Mouse (Mus musculus) kidney, adult 2 months (tissue): Measurements from ENCODE around the gene Tnfsf13. TPM values are rescaled to one million over a fixed set of nuclear protein-coding genes. Genes with fewer than 3 reads are reported as not detected.
A peak's percentile ranks its signal among the peaks of the same experiment; 100 is the strongest.
"Not testable (repeated sequence)": the region's sequence is repeated elsewhere in the genome, so short reads cannot be mapped to it uniquely, and the experiment has no call there.

Source experiments
- DNase-seq: peaks from one replicate; pipeline ENCODE4 v3.0.0; 2021
- H3K27ac ChIP-seq: fragments of 200-500 bp; 2 replicates; pipeline ENCODE4 v1.5.1; 2012; ENCODE audit warnings: low read depth, low read length, control low read depth, inconsistent platforms; ENCODE audit not compliant: insufficient read depth
- H3K27me3 ChIP-seq: fragments of 200-500 bp; replicated peaks from 2 replicates; pipeline ENCODE4 v1.6.1; 2012; ENCODE audit warnings: mild to moderate bottlenecking, moderate library complexity, low read length, inconsistent platforms; ENCODE audit not compliant: control insufficient read depth, insufficient read depth
- H3K36me3 ChIP-seq: fragments of 200-500 bp; 2 replicates; pipeline ENCODE4 v1.6.1; 2012; ENCODE audit warnings: mild to moderate bottlenecking, moderate library complexity, low read length, inconsistent platforms; ENCODE audit not compliant: control insufficient read depth, insufficient read depth
- H3K4me1 ChIP-seq: fragments of 200-500 bp; 2 replicates; pipeline ENCODE4 v1.6.1; 2011; ENCODE audit warnings: low read length; ENCODE audit not compliant: control insufficient read depth, insufficient read depth
- H3K4me3 ChIP-seq: fragments of 200-500 bp; 2 replicates; pipeline ENCODE4 v1.5.1; 2011; ENCODE audit warnings: mild to moderate bottlenecking, low read depth, low read length, control low read depth; ENCODE audit not compliant: insufficient read depth
- CTCF ChIP-seq: fragments of 200-500 bp; conservative IDR thresholded peaks from 2 replicates; pipeline ENCODE4 v1.5.1; 2011; ENCODE audit warnings: low read depth, mild to moderate bottlenecking, control low read depth, low read length, moderate library complexity, mixed read lengths; ENCODE audit not compliant: insufficient read depth, insufficient read length
- POLR2A ChIP-seq: fragments of 200-500 bp; IDR thresholded peaks from one replicate; pipeline ENCODE4 v1.6.1; 2011; ENCODE audit warnings: low read depth, low read length, control low read depth
- WGBS: fragments of 180-500 bp; shearing (Covaris S2); methylation state at CpG from one replicate; pipeline ENCODE4 v1.1.7; 2018; 5-methylcytosine and 5-hydroxymethylcytosine counted together
- polyA plus RNA-seq: library from polyadenylated mRNA; depleted of rRNA; stranded (reverse); fragments of >200 nt; gene quantifications from 2 replicates; pipeline ENCODE4 v1.2.3, GENCODE M21; 2012; rRNA removed

The Tnfsf13 gene
- polyA plus RNA-seq, result 3.8 and 4.1 TPM in 2 replicates

DNA sequence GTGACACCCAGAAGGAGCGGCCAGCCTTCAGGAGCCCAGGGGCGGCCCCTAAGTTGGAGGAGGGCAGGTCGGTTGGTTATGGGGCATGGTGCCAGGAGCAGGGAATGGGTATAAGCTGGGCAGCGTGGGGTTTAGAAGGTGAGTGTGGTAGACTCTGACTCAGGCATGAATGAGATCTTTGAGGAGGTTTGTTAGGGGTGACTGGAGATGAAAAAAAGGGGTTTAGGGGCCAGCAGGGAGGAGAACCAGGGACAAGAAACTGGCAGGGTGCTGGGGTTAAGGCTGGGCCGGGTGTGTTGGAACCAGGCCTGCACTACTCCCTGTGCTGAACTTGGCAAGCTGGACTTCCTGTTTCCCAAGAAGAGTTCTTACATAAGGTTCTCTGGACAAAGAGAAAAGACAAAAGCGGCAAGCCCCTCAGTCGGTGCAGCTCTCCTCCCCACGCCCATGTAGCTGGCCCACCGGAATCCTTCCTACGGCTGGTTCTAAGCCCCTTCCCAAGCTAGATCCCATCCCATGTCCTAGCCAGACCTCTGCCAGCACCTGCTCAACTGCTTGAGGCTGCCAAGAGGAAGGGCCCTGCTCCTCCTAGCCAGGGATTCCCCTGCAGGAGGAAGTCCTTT lies at the start of gene Tnfsf13:
Gene Tnfsf13, minus strand, starts transcription at position 259 of the 623 bp plus-strand sequence.
- Histone ChIP-seq H3K27me3 (no peaks in the 10 kb centered on the region), H3K4me3 (peak within 1 kb of the TSS; percentile 48; the same call in 1 of the 2 replicates), H3K27ac (peak within 1 kb of the TSS; percentile 100), H3K4me1 (peaks cover 37% of the 10 kb centered on the region), H3K36me3 (no peaks in the 10 kb centered on the region)
- peak; percentile 96 for DNase-seq
- 23% methylated on average over 10 of the region's 10 CpGs for WGBS
- no peak for TF ChIP-seq CTCF
- peak; percentile 79 for TF ChIP-seq POLR2A

DNA sequence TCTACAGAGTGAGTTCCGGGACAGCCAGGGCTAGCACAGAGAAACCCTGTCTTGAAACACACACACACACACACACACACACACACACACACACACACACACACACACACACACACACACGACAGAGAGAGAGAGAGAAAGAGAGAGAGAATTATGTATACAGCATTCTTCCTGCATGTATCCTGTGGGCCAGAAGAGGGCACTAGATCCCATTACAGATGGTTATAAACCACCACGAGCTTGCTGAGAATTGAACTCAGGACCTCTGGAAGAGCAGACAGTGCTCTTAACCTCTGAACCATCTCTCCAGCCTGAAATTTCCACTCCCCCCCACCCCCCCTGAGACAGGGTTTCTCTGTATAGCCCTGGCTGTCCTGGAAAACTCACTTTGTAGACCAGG lies 45.8 kb upstream of the Tnfsf13 start:
- not testable (repeated sequence) for DNase-seq

DNA sequence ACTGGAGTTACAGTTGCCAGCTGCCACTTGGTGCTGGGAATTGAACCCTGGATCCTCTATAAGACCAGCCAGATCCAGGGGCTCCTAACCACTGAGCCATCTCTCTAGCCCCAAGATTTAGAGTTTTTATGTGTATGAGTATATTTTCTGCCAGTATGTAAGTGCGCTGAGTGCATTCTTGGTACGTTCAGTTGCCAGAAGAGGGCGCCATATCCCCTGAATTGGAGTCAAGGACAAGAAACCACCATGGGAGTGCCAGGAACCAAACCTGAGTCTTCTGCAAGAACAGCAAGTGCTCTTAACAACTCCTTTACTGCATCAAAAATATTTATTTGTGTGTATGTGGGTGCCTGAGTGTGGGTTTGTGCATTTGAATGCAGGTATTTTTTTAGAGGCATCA lies 43.5 kb upstream of the Tnfsf13 start:
- H3K27me3 ChIP-seq, result no peaks in the 10 kb centered on the region
- TF ChIP-seq CTCF (peak; percentile 73), POLR2A (no peak)
- whole genome bisulfite sequencing, result 36% methylated on average over 3 of the region's 3 CpGs
- H3K4me3 ChIP-seq, result no peak overlapping the region
- peak; percentile 70 for DNase-seq
- H3K4me1 ChIP-seq, result no peaks in the 10 kb centered on the region
- H3K36me3 ChIP-seq, result no peaks in the 10 kb centered on the region
- no peak overlapping the region for H3K27ac ChIP-seq

More for the DNA sequence above, 45.8 kb upstream of the Tnfsf13 start:
- 0 out of 2 replicates have a peak, but pooled peaks have one; percentile 6 for TF ChIP-seq CTCF
- H3K27me3 ChIP-seq, H3K4me3 ChIP-seq, H3K27ac ChIP-seq, H3K36me3 ChIP-seq, H3K4me1 ChIP-seq: not testable (repeated sequence)
- 66% methylated on average over 3 of the region's 3 CpGs for WGBS

DNA sequence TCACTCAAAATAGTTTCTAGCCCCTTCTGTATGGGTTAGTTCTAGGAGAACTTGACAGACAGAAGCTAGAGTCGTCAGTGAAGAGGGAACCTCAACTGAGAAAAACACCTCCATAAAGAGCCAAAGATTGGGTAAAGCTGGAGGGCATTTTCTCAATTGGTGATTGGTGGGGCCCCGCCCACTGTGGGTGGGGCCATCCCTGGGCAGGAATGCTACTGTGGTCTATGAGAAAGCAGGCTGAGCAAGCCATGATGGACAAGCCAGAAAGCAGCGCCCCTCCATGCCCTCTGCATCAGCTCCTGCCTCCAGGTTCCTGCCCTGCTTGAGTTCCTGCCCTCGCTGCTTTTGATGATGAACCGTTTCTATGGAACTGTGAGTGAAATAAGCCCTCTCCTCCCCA lies 40.4 kb upstream of the Tnfsf13 start:
- no peak for DNase-seq
- no peaks in the 10 kb centered on the region for H3K36me3 ChIP-seq
- WGBS, result 36% methylated on average over 5 of the region's 5 CpGs

DNA sequence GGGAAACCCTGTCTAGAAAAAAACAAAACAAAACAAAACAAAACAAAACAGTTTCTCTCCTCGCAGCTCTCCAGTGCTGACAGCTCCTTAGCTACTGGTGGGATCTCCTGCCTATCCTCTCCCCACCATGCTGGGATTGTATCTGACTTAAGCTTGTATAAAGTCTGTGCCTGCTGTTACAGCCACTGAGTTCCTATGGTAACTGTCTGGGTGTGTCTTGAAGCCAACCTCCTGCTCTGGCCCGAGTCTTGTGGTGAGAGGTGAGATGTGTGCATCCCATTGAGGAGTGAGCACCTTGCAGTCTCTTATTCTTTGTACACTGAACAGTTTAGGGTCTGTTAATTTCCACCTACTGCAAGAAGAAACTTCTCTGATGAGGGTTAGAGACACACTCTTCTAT lies 37.5 kb upstream of the Tnfsf13 start:
- DNase-seq, result no peak
- no peak for TF ChIP-seq POLR2A
- TF ChIP-seq CTCF, result no peak
- no peaks in the 10 kb centered on the region for H3K36me3 ChIP-seq

More for the DNA sequence above, 40.4 kb upstream of the Tnfsf13 start:
- H3K4me1 ChIP-seq, result no peaks in the 10 kb centered on the region
- TF ChIP-seq CTCF, result no peak
- TF ChIP-seq POLR2A, result no peak
- H3K27me3 ChIP-seq, result no peaks in the 10 kb centered on the region
- H3K4me3 ChIP-seq, result no peak overlapping the region
- no peak overlapping the region for H3K27ac ChIP-seq

DNA sequence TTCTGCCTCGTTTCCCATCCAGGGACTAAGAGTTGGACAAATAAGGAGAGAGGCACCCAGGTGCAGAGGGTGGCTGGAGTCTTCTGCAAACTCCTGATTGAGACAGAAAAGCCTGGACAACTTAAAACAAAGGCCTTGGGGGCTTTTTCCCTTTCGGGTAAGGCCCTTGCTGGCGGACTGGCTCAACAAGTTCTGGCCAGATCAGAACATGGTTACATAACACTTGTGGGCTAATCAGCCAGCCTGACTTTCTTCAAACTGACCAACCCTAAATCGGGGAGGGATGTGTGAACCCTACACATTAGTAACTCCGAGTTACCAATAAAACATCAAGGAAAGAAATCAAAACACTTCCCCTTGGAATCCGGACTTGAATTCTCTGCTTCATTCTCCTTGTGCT lies 35.3 kb upstream of the Tnfsf13 start:
- Histone ChIP-seq H3K27me3 (no peaks in the 10 kb centered on the region), H3K36me3 (no peaks in the 10 kb centered on the region), H3K4me3 (no peak overlapping the region), H3K4me1 (peaks cover 4% of the 10 kb centered on the region; the same call in 1 of the 2 replicates), H3K27ac (no peak overlapping the region)
- 50% methylated on average over 6 of the region's 6 CpGs for whole genome bisulfite sequencing
- TF ChIP-seq POLR2A (no peak), CTCF (no peak)
- DNase-seq, result no peak

More for the DNA sequence above, 37.5 kb upstream of the Tnfsf13 start:
- Histone ChIP-seq H3K4me3 (no peak overlapping the region), H3K4me1 (no peaks in the 10 kb centered on the region; the same call in 1 of the 2 replicates), H3K27me3 (no peaks in the 10 kb centered on the region), H3K27ac (no peak overlapping the region)
- 54% methylated on average over 2 of the region's 2 CpGs for WGBS

DNA sequence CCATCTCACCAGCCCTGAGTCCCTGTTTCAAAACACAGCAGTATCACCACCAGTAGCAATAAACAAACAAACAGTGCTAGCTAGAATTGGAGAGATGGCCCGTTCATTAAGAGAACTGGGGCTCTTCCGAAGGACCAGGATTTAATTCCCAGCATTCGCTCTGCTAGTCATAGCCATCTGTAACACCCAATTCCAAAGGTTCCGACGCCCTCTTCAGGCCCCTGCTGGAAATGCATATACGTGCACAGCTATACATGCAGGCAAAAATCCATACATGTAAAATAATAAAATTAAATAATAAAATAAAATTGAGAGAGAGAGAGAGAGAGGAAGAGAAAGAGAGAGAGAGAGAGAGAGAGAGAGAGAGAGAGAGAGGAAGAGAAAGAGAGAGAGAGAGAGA lies 33.8 kb upstream of the Tnfsf13 start:
- Histone ChIP-seq H3K36me3 (no peaks in the 10 kb centered on the region), H3K27ac (no peak overlapping the region), H3K4me1 (peaks cover 15% of the 10 kb centered on the region; the same call in 1 of the 2 replicates), H3K27me3 (no peaks in the 10 kb centered on the region), H3K4me3 (no peak overlapping the region)
- no peak for DNase-seq
- WGBS, result 79% methylated on average over 6 of the region's 6 CpGs
- TF ChIP-seq CTCF (0 out of 2 replicates have a peak, but pooled peaks have one; percentile 12), POLR2A (no peak)
